Mouse (Mus musculus): ENCODE measurements around the gene Rbm20. TPM values are rescaled to one million over a fixed set of nuclear protein-coding genes. Genes with fewer than 3 reads are reported as not detected.

The Rbm20 gene
- polyA plus RNA-seq, 1 experiment from 2014 or later = 0.62 TPM

GRCm38 (mm10) chr19:53717364-53717763 lies 40.3 kb downstream of the Rbm20 start:
- H3K4me2 ChIP-seq (ENCODE audit: low read length) = no peak overlapping the region
- no peak overlapping the region for H3K9ac ChIP-seq (ENCODE audit: low read length)
- 93% methylated on average over 9 of the region's 9 CpGs for WGBS
- no peaks in the 10 kb centered on the region for H3K4me1 ChIP-seq (replicated peaks; ENCODE audit: control insufficient read depth, insufficient read depth, low read length)
- no peak overlapping the region for H3K4me3 ChIP-seq (ENCODE audit: low read depth, low read length)
- DNase-seq (ENCODE audit: low spot score) (no peak), ATAC-seq (replicated peaks; ENCODE audit: low FRiP score, low TSS enrichment, low read depth) (no peak)
- no peaks in the 10 kb centered on the region for H3K36me3 ChIP-seq (ENCODE audit: control insufficient read depth, insufficient read depth, low read length)
- H3K27me3 ChIP-seq (replicated peaks; ENCODE audit: control insufficient read depth, insufficient read depth, low read length) = no peaks in the 10 kb centered on the region
- H3K9me3 ChIP-seq (ENCODE audit: control insufficient read depth, low read length) = peaks cover 5% of the 10 kb centered on the region
- no peak overlapping the region for H3K27ac ChIP-seq (ENCODE audit: low read depth)

GRCm38 (mm10) chr19:53722186-53722585 lies 45.1 kb downstream of the Rbm20 start:
- ATAC-seq (replicated peaks; ENCODE audit: low FRiP score, low TSS enrichment, low read depth) (no peak), DNase-seq (ENCODE audit: low spot score) (no peak)
- Histone ChIP-seq H3K4me3 (ENCODE audit: low read depth, low read length) (no peak overlapping the region), H3K9ac (ENCODE audit: low read length) (no peak overlapping the region), H3K4me1 (replicated peaks; ENCODE audit: control insufficient read depth, insufficient read depth, low read length) (no peaks in the 10 kb centered on the region), H3K27ac (ENCODE audit: low read depth) (no peak overlapping the region), H3K36me3 (ENCODE audit: control insufficient read depth, insufficient read depth, low read length) (no peaks in the 10 kb centered on the region), H3K27me3 (replicated peaks; ENCODE audit: control insufficient read depth, insufficient read depth, low read length) (no peaks in the 10 kb centered on the region), H3K9me3 (ENCODE audit: control insufficient read depth, low read length) (peaks cover 3% of the 10 kb centered on the region; the same call in 1 of the 2 replicates), H3K4me2 (ENCODE audit: low read length) (no peak overlapping the region)
- WGBS = 91% methylated on average over 5 of the region's 5 CpGs

GRCm38 (mm10) chr19:53724053-53724452 lies 46.9 kb downstream of the Rbm20 start:
- Histone ChIP-seq H3K36me3 (ENCODE audit: control insufficient read depth, insufficient read depth, low read length) (no peaks in the 10 kb centered on the region), H3K4me2 (ENCODE audit: low read length) (no peak overlapping the region), H3K9ac (ENCODE audit: low read length) (no peak overlapping the region), H3K27me3 (replicated peaks; ENCODE audit: control insufficient read depth, insufficient read depth, low read length) (no peaks in the 10 kb centered on the region), H3K4me3 (ENCODE audit: low read depth, low read length) (no peak overlapping the region), H3K4me1 (replicated peaks; ENCODE audit: control insufficient read depth, insufficient read depth, low read length) (no peaks in the 10 kb centered on the region), H3K9me3 (ENCODE audit: control insufficient read depth, low read length) (peaks cover 3% of the 10 kb centered on the region; the same call in 1 of the 2 replicates), H3K27ac (ENCODE audit: low read depth) (no peak overlapping the region)
- DNase-seq (ENCODE audit: low spot score) = no peak
- no peak for ATAC-seq (replicated peaks; ENCODE audit: low FRiP score, low TSS enrichment, low read depth)
- WGBS = 80% methylated on average over 5 of the region's 5 CpGs

- no peak overlapping the region for H3K27ac ChIP-seq (ENCODE audit: low read depth)
- no peaks in the 10 kb centered on the region for H3K27me3 ChIP-seq (replicated peaks; ENCODE audit: control insufficient read depth, insufficient read depth, low read length)
- H3K9me3 ChIP-seq (ENCODE audit: control insufficient read depth, low read length) = no peaks in the 10 kb centered on the region
- WGBS = 32% methylated on average over 12 of the region's 12 CpGs
- H3K4me3 ChIP-seq (ENCODE audit: low read depth, low read length) = no peak overlapping the region
- H3K4me2 ChIP-seq (ENCODE audit: low read length) = no peak overlapping the region
- H3K4me1 ChIP-seq (replicated peaks; ENCODE audit: control insufficient read depth, insufficient read depth, low read length) = no peaks in the 10 kb centered on the region
- no peaks in the 10 kb centered on the region for H3K36me3 ChIP-seq (ENCODE audit: control insufficient read depth, insufficient read depth, low read length)
- H3K9ac ChIP-seq (ENCODE audit: low read length) = no peak overlapping the region
- ATAC-seq (replicated peaks; ENCODE audit: low FRiP score, low TSS enrichment, low read depth) (0 out of 2 replicates have a peak, but pooled peaks have one; percentile 27), DNase-seq (ENCODE audit: low spot score) (no peak)
Measured at GRCm38 (mm10) chr19:53726340-53726739, 49.2 kb downstream of the Rbm20 start.

GRCm38 (mm10) chr19:53726755-53727154 lies 49.6 kb downstream of the Rbm20 start:
- WGBS = 76% methylated on average over 11 of the region's 11 CpGs
- H3K4me2 ChIP-seq (ENCODE audit: low read length) = no peak overlapping the region

GRCm38 (mm10) chr19:53727277-53727676 lies 50.2 kb downstream of the Rbm20 start:
- ATAC-seq (replicated peaks; ENCODE audit: low FRiP score, low TSS enrichment, low read depth) (no peak), DNase-seq (ENCODE audit: low spot score) (no peak)
- Histone ChIP-seq H3K27ac (ENCODE audit: low read depth) (no peak overlapping the region), H3K4me2 (ENCODE audit: low read length) (no peak overlapping the region), H3K4me1 (replicated peaks; ENCODE audit: control insufficient read depth, insufficient read depth, low read length) (no peaks in the 10 kb centered on the region), H3K27me3 (replicated peaks; ENCODE audit: control insufficient read depth, insufficient read depth, low read length) (no peaks in the 10 kb centered on the region), H3K9me3 (ENCODE audit: control insufficient read depth, low read length) (no peaks in the 10 kb centered on the region), H3K9ac (ENCODE audit: low read length) (no peak overlapping the region), H3K4me3 (ENCODE audit: low read depth, low read length) (no peak overlapping the region), H3K36me3 (ENCODE audit: control insufficient read depth, insufficient read depth, low read length) (no peaks in the 10 kb centered on the region)
- 51% methylated on average over 4 of the region's 4 CpGs for WGBS

More at GRCm38 (mm10) chr19:53726755-53727154, 49.6 kb downstream of the Rbm20 start:
- Histone ChIP-seq H3K27me3 (replicated peaks; ENCODE audit: control insufficient read depth, insufficient read depth, low read length) (no peaks in the 10 kb centered on the region), H3K9me3 (ENCODE audit: control insufficient read depth, low read length) (no peaks in the 10 kb centered on the region), H3K36me3 (ENCODE audit: control insufficient read depth, insufficient read depth, low read length) (no peaks in the 10 kb centered on the region), H3K4me3 (ENCODE audit: low read depth, low read length) (no peak overlapping the region), H3K4me1 (replicated peaks; ENCODE audit: control insufficient read depth, insufficient read depth, low read length) (no peaks in the 10 kb centered on the region), H3K27ac (ENCODE audit: low read depth) (no peak overlapping the region), H3K9ac (ENCODE audit: low read length) (no peak overlapping the region)
- DNase-seq (ENCODE audit: low spot score) = no peak
- ATAC-seq (replicated peaks; ENCODE audit: low FRiP score, low TSS enrichment, low read depth) = no peak

- Histone ChIP-seq H3K27ac (ENCODE audit: low read depth) (no peak overlapping the region), H3K4me2 (ENCODE audit: low read length) (no peak overlapping the region), H3K4me1 (replicated peaks; ENCODE audit: control insufficient read depth, insufficient read depth, low read length) (no peaks in the 10 kb centered on the region), H3K9me3 (ENCODE audit: control insufficient read depth, low read length) (no peaks in the 10 kb centered on the region), H3K9ac (ENCODE audit: low read length) (no peak overlapping the region), H3K4me3 (ENCODE audit: low read depth, low read length) (no peak overlapping the region), H3K27me3 (replicated peaks; ENCODE audit: control insufficient read depth, insufficient read depth, low read length) (no peaks in the 10 kb centered on the region), H3K36me3 (ENCODE audit: control insufficient read depth, insufficient read depth, low read length) (no peaks in the 10 kb centered on the region)
- DNase-seq (ENCODE audit: low spot score) (no peak), ATAC-seq (replicated peaks; ENCODE audit: low FRiP score, low TSS enrichment, low read depth) (no peak)
- WGBS = 62% methylated on average over 9 of the region's 9 CpGs
Measured at GRCm38 (mm10) chr19:53727886-53728669, 51.0 kb downstream of the Rbm20 start.

- Histone ChIP-seq H3K4me2 (ENCODE audit: low read length) (no peak overlapping the region), H3K9me3 (ENCODE audit: control insufficient read depth, low read length) (no peaks in the 10 kb centered on the region), H3K27ac (ENCODE audit: low read depth) (no peak overlapping the region), H3K9ac (ENCODE audit: low read length) (no peak overlapping the region), H3K4me3 (ENCODE audit: low read depth, low read length) (no peak overlapping the region), H3K4me1 (replicated peaks; ENCODE audit: control insufficient read depth, insufficient read depth, low read length) (no peaks in the 10 kb centered on the region), H3K36me3 (ENCODE audit: control insufficient read depth, insufficient read depth, low read length) (no peaks in the 10 kb centered on the region), H3K27me3 (replicated peaks; ENCODE audit: control insufficient read depth, insufficient read depth, low read length) (no peaks in the 10 kb centered on the region)
- ATAC-seq (replicated peaks; ENCODE audit: low FRiP score, low TSS enrichment, low read depth) (no peak), DNase-seq (ENCODE audit: low spot score) (no peak)
- WGBS = 66% methylated on average over 10 of the region's 10 CpGs
Measured at GRCm38 (mm10) chr19:53729919-53730318, 52.8 kb downstream of the Rbm20 start.

GRCm38 (mm10) chr19:53731761-53732201 lies 54.7 kb downstream of the Rbm20 start:
- ATAC-seq (replicated peaks; ENCODE audit: low FRiP score, low TSS enrichment, low read depth) (no peak), DNase-seq (ENCODE audit: low spot score) (no peak)
- Histone ChIP-seq H3K4me2 (ENCODE audit: low read length) (no peak overlapping the region), H3K4me3 (ENCODE audit: low read depth, low read length) (no peak overlapping the region), H3K9me3 (ENCODE audit: control insufficient read depth, low read length) (no peaks in the 10 kb centered on the region), H3K27ac (ENCODE audit: low read depth) (no peak overlapping the region), H3K4me1 (replicated peaks; ENCODE audit: control insufficient read depth, insufficient read depth, low read length) (no peaks in the 10 kb centered on the region), H3K36me3 (ENCODE audit: control insufficient read depth, insufficient read depth, low read length) (no peaks in the 10 kb centered on the region), H3K27me3 (replicated peaks; ENCODE audit: control insufficient read depth, insufficient read depth, low read length) (no peaks in the 10 kb centered on the region), H3K9ac (ENCODE audit: low read length) (no peak overlapping the region)
- WGBS = 35% methylated on average over 8 of the region's 8 CpGs
